Mouse (Mus musculus) megakaryocyte, embryonic 14.5 days (primary cell): ENCODE measurements around the gene Eef2k.

Experiments
- FLI1 ChIP-seq: IDR thresholded peaks from 2 replicates; pipeline ENCODE4 v1.6.1; 2012; ENCODE audit warnings: low read length, inconsistent platforms, mixed read lengths
- GATA1 ChIP-seq: IDR thresholded peaks from 3 replicates; pipeline ENCODE4 v1.6.1; 2012; ENCODE audit warnings: mixed read lengths, low read length, inconsistent platforms, borderline replicate concordance

DNA sequence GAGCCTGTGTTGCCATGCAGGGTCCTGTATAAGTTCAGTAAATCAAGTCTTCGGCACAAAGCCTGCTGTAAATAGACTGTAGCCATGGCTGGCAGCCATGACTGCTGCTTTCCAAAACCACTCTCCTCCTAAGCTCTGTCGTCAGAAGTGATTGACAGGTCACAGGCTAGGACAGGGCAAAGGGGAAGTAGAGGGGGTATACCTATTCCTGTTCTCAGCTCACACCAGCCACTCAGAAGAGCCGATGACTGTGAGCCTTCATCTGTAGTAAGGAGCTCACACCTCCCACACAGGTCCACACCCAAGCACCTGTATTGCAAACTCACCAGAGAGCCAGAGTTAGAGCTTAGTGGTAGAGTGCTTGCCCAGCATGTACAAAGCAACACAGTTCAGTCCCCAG is 46.3 kb upstream of the Eef2k start:
- TF ChIP-seq GATA1 (no peak), FLI1 (no peak)
